Mouse (Mus musculus): ENCODE results near the gene Btn1a1. TPM values are rescaled to one million over a fixed set of nuclear protein-coding genes. Genes with fewer than 3 reads are reported as not detected.

The Btn1a1 gene
- polyA plus RNA-seq, 1 experiment from 2014 or later: 2.1 TPM

DNA sequence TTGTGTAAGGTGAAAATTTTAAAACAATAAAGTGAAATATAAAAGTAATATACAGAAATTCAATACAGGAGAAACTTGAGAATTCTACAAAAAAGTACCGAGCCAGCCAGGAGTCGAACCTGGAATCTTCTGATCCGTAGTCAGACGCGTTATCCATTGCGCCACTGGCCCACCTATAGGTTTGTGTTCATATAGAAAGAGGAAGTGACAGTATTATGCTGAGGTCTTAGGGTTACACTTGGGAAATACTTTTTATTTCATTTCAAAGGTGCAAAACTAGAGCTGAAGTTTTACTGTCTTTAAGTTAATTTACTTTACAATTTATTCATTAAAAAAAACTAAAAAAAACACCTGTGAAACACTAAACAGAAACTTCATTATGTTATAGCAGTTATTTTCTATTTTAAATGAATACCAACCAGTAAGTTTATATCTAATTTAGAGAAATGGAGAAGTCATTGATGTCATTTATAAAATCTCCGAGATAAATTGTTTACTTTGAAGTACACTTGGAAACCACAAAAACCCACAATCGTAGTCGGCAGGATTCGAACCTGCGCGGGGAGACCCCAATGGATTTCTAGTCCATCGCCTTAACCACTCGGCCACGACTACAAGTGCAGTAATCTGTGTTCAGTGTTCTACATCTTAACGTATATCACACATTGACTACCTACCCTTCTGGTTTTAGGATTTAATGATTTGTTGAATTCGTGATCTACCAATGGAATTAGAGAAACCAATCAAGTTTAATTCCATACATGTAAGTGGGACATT, 34.9 kb upstream of the Btn1a1 start:
- Histone ChIP-seq H3K36me3 (replicated peaks) (no peaks in the 10 kb centered on the region), H3K4me3 (replicated peaks) (peak overlapping the region; percentile 36), H3K27ac (replicated peaks) (no peak overlapping the region), H3K27me3 (no peaks in the 10 kb centered on the region), H3K4me2 (peak overlapping the region; percentile 65), H3K9ac (no peak overlapping the region), H3K9me3 (replicated peaks) (no peaks in the 10 kb centered on the region), H3K4me1 (replicated peaks) (peaks cover 58% of the 10 kb centered on the region)
- WGBS (ENCODE audit: insufficient replicate concordance): under 1% methylated on average over 17 of the region's 17 CpGs
- ATAC-seq (ENCODE audit: insufficient read depth): peak; percentile 77

DNA sequence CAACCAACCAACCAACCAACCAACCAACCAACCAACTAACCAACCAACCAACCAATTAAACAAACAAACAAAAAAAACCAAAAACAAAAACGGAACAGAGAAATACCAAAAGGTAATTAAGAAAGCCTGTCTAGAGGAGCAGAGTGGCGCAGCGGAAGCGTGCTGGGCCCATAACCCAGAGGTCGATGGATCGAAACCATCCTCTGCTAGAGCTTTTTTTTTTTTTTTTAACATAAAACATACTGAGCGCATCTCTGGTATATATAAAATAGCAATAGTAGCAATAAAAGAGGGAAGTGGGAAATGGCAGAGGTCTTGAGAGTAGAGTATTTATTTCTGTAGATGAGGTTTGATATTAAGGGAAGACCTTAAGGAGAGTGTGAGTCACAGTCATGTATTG, 34.2 kb upstream of the Btn1a1 start:
- Histone ChIP-seq H3K27me3 (no peaks in the 10 kb centered on the region), H3K4me3 (replicated peaks) (peak overlapping the region; percentile 50; the same call in 1 of the 2 replicates), H3K36me3 (replicated peaks) (no peaks in the 10 kb centered on the region), H3K4me1 (replicated peaks) (peaks cover 52% of the 10 kb centered on the region), H3K27ac (replicated peaks) (no peak overlapping the region), H3K4me2 (peak overlapping the region; percentile 71), H3K9ac (no peak overlapping the region), H3K9me3 (replicated peaks) (no peaks in the 10 kb centered on the region)
- peak; percentile 35; the same call in 1 of the 2 replicates for ATAC-seq (ENCODE audit: insufficient read depth)
- WGBS (ENCODE audit: insufficient replicate concordance): 4% methylated on average over 7 of the region's 7 CpGs

DNA sequence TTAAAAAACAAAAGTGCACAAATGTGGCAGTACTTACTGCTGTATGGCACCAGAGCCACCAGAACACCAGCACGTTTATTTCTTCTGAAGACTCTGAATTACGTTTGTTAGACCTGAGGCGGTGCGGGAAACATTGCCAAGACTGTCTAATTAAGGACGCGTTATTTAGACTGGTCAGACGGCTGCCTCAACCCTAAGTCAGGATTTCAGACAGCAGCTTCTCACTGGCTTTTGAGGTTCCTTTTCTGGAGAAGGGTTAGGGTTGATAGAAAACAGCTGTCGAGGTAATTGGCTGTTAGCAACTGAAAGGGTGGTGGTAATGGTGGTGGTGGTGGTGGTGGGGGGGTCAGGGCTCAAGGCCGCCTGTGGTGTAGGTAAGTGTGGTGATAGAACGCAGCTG, 33.0 kb upstream of the Btn1a1 start:
- Histone ChIP-seq H3K27me3 (no peaks in the 10 kb centered on the region), H3K36me3 (replicated peaks) (no peaks in the 10 kb centered on the region), H3K9me3 (replicated peaks) (no peaks in the 10 kb centered on the region), H3K4me2 (peak overlapping the region; percentile 71), H3K9ac (peak overlapping the region; percentile 30), H3K4me1 (replicated peaks) (peaks cover 43% of the 10 kb centered on the region), H3K27ac (replicated peaks) (no peak overlapping the region), H3K4me3 (replicated peaks) (peak overlapping the region; percentile 50)
- 18% methylated on average over 10 of the region's 10 CpGs for WGBS (ENCODE audit: insufficient replicate concordance)
- no peak for ATAC-seq (ENCODE audit: insufficient read depth)

DNA sequence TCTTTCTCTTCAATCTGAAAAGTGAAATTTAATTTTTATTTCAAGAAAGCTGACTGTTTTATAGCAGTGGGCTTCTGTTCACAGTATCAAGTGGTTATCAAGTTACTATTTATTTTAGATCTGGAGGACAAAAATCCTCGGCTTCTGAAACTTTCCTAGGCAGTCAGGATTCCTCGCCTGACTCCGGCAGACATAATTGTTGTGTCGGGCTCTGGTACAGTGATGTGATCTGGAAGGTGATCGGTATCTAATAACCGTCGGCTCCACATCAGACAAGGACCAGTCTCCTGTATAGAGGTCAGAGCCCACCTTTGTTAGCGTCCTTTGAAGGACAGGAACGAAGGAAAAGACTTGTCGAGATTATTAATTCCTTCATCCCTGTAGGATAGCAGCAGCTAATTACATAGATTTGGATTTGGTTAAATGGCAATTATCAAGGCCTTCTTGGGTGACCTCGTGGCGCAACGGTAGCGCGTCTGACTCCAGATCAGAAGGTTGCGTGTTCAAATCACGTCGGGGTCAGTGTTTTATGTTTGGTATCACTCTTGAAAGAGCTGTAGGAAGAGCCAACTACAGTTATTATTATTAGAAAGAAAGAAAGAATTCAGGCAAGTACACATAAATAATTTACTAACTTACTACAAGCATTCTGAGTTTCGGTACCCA, 32.1 kb upstream of the Btn1a1 start:
- ATAC-seq (ENCODE audit: insufficient read depth): peak; percentile 35; the same call in 1 of the 2 replicates
- peaks cover 39% of the 10 kb centered on the region for H3K4me1 ChIP-seq (replicated peaks)
- WGBS (ENCODE audit: insufficient replicate concordance): 4% methylated on average over 19 of the region's 19 CpGs
- H3K9me3 ChIP-seq (replicated peaks): no peaks in the 10 kb centered on the region
- H3K36me3 ChIP-seq (replicated peaks): no peaks in the 10 kb centered on the region
- peak overlapping the region; percentile 71 for H3K4me2 ChIP-seq
- no peak overlapping the region for H3K27ac ChIP-seq (replicated peaks)
- peak overlapping the region; percentile 50 for H3K4me3 ChIP-seq (replicated peaks)
- no peaks in the 10 kb centered on the region for H3K27me3 ChIP-seq
- peak overlapping the region; percentile 30; the same call in 1 of the 2 replicates for H3K9ac ChIP-seq

DNA sequence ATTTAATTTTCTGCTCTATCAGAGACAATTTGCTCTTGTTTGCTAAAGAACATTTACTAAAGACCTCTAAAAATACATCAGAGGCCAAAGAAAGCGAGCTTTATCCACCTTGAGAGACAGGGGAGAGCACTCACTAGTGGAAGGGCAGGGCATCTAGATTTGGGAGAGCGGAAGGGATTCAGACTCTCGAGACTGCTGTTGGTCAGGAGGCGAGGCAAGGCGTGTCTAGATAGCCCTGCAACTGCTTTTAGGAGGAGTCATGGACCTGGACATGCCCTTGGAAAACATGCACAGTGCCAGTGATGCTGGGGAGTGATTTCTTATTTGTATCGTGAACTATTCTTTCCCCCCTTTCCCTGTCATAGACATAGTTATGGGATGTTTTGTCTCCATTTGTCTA, 29.8 kb upstream of the Btn1a1 start:
- Histone ChIP-seq H3K27ac (replicated peaks) (no peak overlapping the region), H3K36me3 (replicated peaks) (no peaks in the 10 kb centered on the region), H3K9me3 (replicated peaks) (no peaks in the 10 kb centered on the region), H3K4me1 (replicated peaks) (peaks cover 40% of the 10 kb centered on the region), H3K27me3 (no peaks in the 10 kb centered on the region), H3K9ac (no peak overlapping the region), H3K4me3 (replicated peaks) (no peak overlapping the region), H3K4me2 (no peak overlapping the region)
- WGBS (ENCODE audit: insufficient replicate concordance): 64% methylated on average over 6 of the region's 6 CpGs
- ATAC-seq (ENCODE audit: insufficient read depth): no peak

DNA sequence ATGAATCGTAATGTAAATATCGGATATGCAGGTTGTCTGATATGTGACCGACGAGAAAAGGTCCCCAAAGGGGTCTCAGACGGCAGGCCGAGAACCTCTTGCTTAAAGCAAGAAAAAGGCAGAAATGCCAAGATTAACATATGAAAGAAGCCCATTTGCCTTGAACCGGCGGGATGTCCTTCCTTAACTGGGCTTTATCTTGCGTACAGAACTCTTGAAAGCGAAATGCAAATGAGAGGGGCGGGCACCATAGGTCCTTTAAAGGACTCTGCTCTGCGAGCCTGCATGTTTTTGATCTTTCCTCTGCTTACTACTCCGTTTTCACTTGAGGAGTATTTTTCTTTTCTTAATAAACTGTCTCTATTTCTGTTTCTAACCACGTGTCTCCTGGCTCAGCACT, 26.3 kb upstream of the Btn1a1 start:
- H3K9ac ChIP-seq: 0 out of 2 replicates have a peak overlapping the region, but pooled peaks have one; percentile 31
- peak overlapping the region; percentile 48 for H3K4me3 ChIP-seq (replicated peaks)
- 10% methylated on average over 14 of the region's 14 CpGs for WGBS (ENCODE audit: insufficient replicate concordance)

DNA sequence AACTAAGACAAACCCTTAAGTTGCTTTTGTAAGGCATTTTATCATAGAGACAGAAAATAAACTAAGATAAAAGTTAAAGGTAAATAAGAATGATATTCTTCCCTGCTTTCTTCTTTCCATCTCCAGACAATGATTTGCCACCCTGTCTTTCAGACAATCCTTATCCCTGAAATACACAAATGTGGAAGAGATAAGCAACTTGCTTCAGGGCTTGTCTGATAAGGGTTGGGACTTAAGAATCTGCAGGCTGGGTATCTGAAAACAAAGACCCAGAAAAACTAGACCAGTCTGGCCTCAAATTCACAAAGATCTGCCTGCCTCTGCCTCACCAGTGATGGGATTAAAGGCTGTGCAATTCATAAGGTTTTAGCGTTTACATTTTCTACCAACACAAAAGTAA, 25.6 kb upstream of the Btn1a1 start:
- no peak overlapping the region for H3K4me3 ChIP-seq (replicated peaks)
- H3K36me3 ChIP-seq (replicated peaks): no peaks in the 10 kb centered on the region
- 17% methylated on average over 1 of the region's 1 CpGs for WGBS (ENCODE audit: insufficient replicate concordance)
- ATAC-seq (ENCODE audit: insufficient read depth): no peak
- H3K4me1 ChIP-seq (replicated peaks): peaks cover 15% of the 10 kb centered on the region
- no peaks in the 10 kb centered on the region for H3K9me3 ChIP-seq (replicated peaks)
- no peak overlapping the region for H3K27ac ChIP-seq (replicated peaks)
- H3K4me2 ChIP-seq: peak overlapping the region; percentile 26; the same call in 1 of the 2 replicates
- H3K27me3 ChIP-seq: peaks cover 15% of the 10 kb centered on the region
- no peak overlapping the region for H3K9ac ChIP-seq

More for the DNA sequence above, 26.3 kb upstream of the Btn1a1 start:
- Histone ChIP-seq H3K4me1 (replicated peaks) (peaks cover 17% of the 10 kb centered on the region), H3K27ac (replicated peaks) (no peak overlapping the region), H3K4me2 (peak overlapping the region; percentile 70), H3K27me3 (peaks cover 9% of the 10 kb centered on the region), H3K36me3 (replicated peaks) (no peaks in the 10 kb centered on the region), H3K9me3 (replicated peaks) (no peaks in the 10 kb centered on the region)
- no peak for ATAC-seq (ENCODE audit: insufficient read depth)

DNA sequence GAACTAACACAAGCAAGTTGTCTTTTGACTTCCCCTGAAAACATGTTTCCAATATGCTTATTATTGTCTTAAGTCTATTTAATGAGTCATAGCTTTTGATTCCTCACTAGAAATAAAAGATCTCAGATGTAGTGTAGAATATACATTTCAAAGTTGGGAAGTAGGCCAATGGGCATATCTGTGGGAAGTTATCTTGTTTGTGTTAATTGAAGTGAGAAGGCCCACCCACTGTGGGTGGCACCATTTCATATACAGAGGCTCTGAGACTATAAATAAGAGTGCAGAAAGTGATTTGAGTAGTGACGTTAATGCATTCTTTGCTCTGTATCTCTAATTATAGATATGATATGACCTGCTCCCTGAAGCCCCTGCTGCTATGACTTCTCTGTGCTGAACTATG, 25.2 kb upstream of the Btn1a1 start:
- 26% methylated on average over 1 of the region's 1 CpGs for WGBS (ENCODE audit: insufficient replicate concordance)
- Histone ChIP-seq H3K27ac (replicated peaks) (no peak overlapping the region), H3K9ac (no peak overlapping the region), H3K36me3 (replicated peaks) (no peaks in the 10 kb centered on the region), H3K4me1 (replicated peaks) (peaks cover 15% of the 10 kb centered on the region), H3K4me3 (replicated peaks) (no peak overlapping the region), H3K27me3 (peaks cover 15% of the 10 kb centered on the region), H3K4me2 (no peak overlapping the region), H3K9me3 (replicated peaks) (no peaks in the 10 kb centered on the region)
- no peak for ATAC-seq (ENCODE audit: insufficient read depth)

DNA sequence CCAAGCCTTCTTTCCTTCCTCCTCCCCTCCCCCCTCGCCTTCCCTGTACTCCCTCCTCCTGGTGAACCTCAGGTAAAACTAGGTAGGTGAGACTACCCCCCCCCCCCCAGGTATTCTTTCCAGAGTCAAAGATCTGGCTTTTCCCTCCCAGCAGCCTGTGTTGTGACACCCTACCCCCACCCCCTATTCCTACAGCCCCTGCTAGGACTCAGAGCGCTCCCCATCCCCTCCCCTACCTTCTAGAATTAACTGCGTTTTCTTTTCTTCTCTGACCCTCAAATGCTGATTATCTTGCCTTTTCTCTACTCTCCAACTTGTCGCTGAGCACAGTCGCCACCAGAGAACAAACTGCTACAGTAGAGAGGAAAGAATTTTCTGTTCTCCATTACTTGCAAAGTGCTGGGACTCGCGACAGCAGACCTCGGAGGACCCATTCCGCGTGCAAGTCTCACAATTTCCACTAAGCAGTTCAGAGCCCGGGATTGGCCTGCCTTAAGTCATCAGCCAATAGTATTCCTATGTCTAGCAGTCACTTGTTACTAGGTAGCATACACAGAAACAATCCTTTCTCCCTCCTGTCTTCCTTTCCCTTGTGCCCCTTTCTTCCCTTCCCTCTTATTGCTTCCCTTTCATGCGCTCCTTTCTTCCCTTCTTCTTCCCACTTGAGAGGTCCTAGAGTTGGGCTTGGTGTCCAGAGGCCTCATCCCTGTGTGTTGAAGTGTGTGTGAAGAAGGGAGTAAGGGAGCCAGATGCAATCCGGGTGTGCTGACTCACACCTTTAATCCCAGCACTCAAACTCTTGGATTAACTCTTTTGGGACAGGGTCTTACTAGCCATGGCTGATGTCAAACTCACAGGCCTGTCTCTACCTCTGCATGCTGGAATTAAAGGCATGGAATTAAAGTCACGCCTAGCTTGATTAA, 23.0 kb upstream of the Btn1a1 start, which contains the start of gene Btn2a2:
Btn2a2 (minus strand) TSS at position 458 of the 923 bp plus-strand sequence.
- Histone ChIP-seq H3K4me1 (replicated peaks) (peaks cover 15% of the 10 kb centered on the region), H3K4me2 (peak within 1 kb of the TSS; percentile 48), H3K27ac (replicated peaks) (no peak within 1 kb of the TSS), H3K9ac (no peak within 1 kb of the TSS), H3K4me3 (replicated peaks) (0 out of 2 replicates have a peak within 1 kb of the TSS, but pooled peaks have one; percentile 15), H3K36me3 (replicated peaks) (no peaks in the 10 kb centered on the region), H3K9me3 (replicated peaks) (no peaks in the 10 kb centered on the region), H3K27me3 (peaks cover 17% of the 10 kb centered on the region)
- 10% methylated on average over 14 of the region's 14 CpGs for WGBS (ENCODE audit: insufficient replicate concordance)
- 0 out of 2 replicates have a peak, but pooled peaks have one; percentile 31 for ATAC-seq (ENCODE audit: insufficient read depth)

DNA sequence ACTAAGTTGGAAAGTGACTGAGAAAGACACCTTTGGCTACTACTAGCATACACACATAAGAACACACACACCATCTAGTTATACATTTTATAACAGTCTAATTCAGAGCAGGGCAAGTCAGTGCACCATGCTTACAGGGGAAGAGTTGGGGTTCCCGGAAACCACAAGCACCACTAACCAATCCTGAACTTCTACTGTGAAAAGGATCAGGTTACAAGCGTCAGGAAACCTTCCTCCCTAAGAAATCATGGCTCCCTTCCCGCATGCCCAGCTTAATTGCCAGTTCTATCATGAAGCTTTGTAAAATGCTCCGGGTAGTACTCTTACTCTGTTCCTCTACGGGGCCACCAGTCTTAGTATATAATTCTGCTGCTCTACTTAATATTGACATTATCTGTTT, 19.6 kb upstream of the Btn1a1 start:
- H3K9ac ChIP-seq: no peak overlapping the region
- H3K36me3 ChIP-seq (replicated peaks): no peaks in the 10 kb centered on the region
- H3K4me3 ChIP-seq (replicated peaks): no peak overlapping the region
- no peaks in the 10 kb centered on the region for H3K9me3 ChIP-seq (replicated peaks)
- no peak overlapping the region for H3K4me2 ChIP-seq
- WGBS (ENCODE audit: insufficient replicate concordance): 29% methylated on average over 5 of the region's 5 CpGs
- peaks cover 41% of the 10 kb centered on the region for H3K27me3 ChIP-seq
- no peaks in the 10 kb centered on the region; the same call in 1 of the 2 replicates for H3K4me1 ChIP-seq (replicated peaks)
- no peak for ATAC-seq (ENCODE audit: insufficient read depth)
- no peak overlapping the region for H3K27ac ChIP-seq (replicated peaks)

All from liver, embryonic 15.5 days (tissue).